Mouse (Mus musculus): ENCODE results near the gene Cmtr2. TPM values are rescaled to one million over a fixed set of nuclear protein-coding genes. Genes with fewer than 3 reads are reported as not detected.

Gene Cmtr2
- total and polyA plus RNA-seq, 2 experiments from 2014 or later = 3.0 to 12.1 TPM

GRCm38 (mm10) chr8:110220936-110221335 is 5.5 kb downstream of the Cmtr2 start:
- Histone ChIP-seq H3K36me3 (replicated peaks; ENCODE audit: control insufficient read depth, insufficient read depth, low read length) (peaks cover 28% of the 10 kb centered on the region), H3K4me1 (ENCODE audit: control insufficient read depth, insufficient read depth) (peaks cover 13% of the 10 kb centered on the region), H3K9ac (replicated peaks; ENCODE audit: low read depth, low read length) (no peak overlapping the region), H3K4me2 (ENCODE audit: low read depth, low read length) (no peak overlapping the region), H3K4me3 (ENCODE audit: low read depth, low read length) (no peak overlapping the region), H3K27me3 (ENCODE audit: control insufficient read depth, insufficient read depth, low read length) (no peaks in the 10 kb centered on the region), H3K27ac (ENCODE audit: low read depth) (no peak overlapping the region), H3K9me3 (replicated peaks; ENCODE audit: control insufficient read depth, low read length) (no peaks in the 10 kb centered on the region)
- no peak for TF ChIP-seq CTCF (IDR thresholded peaks at IDR 0.05; ENCODE audit: low read depth)
- TF ChIP-seq EP300 (IDR thresholded peaks at IDR 0.05; ENCODE audit: low read depth) = no peak
- ATAC-seq (ENCODE audit: insufficient read depth, low read depth) (no peak), DNase-seq (ENCODE audit: low spot score) (no peak)
- 72% methylated on average over 14 of the region's 14 CpGs for WGBS

GRCm38 (mm10) chr8:110230803-110231202 is 15.3 kb downstream of the Cmtr2 start:
- 66% methylated on average over 6 of the region's 6 CpGs for WGBS
- H3K9me3 ChIP-seq (replicated peaks; ENCODE audit: control insufficient read depth, low read length) = no peaks in the 10 kb centered on the region
- H3K27me3 ChIP-seq (ENCODE audit: control insufficient read depth, insufficient read depth, low read length) = no peaks in the 10 kb centered on the region
- ATAC-seq (ENCODE audit: insufficient read depth, low read depth) (no peak), DNase-seq (ENCODE audit: low spot score) (no peak)
- H3K4me2 ChIP-seq (ENCODE audit: low read depth, low read length) = no peak overlapping the region
- H3K36me3 ChIP-seq (replicated peaks; ENCODE audit: control insufficient read depth, insufficient read depth, low read length) = no peaks in the 10 kb centered on the region
- H3K4me1 ChIP-seq (ENCODE audit: control insufficient read depth, insufficient read depth) = no peaks in the 10 kb centered on the region
- no peak overlapping the region for H3K9ac ChIP-seq (replicated peaks; ENCODE audit: low read depth, low read length)
- H3K27ac ChIP-seq (ENCODE audit: low read depth) = no peak overlapping the region
- H3K4me3 ChIP-seq (ENCODE audit: low read depth, low read length) = no peak overlapping the region
- TF ChIP-seq EP300 (IDR thresholded peaks at IDR 0.05; ENCODE audit: low read depth) (no peak), CTCF (IDR thresholded peaks at IDR 0.05; ENCODE audit: low read depth) (no peak)

GRCm38 (mm10) chr8:110242278-110243177 is 27.1 kb downstream of the Cmtr2 start:
- no peak for TF ChIP-seq EP300 (IDR thresholded peaks at IDR 0.05; ENCODE audit: low read depth)
- no peak for TF ChIP-seq CTCF (IDR thresholded peaks at IDR 0.05; ENCODE audit: low read depth)
- 35% methylated on average over 7 of the region's 7 CpGs for WGBS
- DNase-seq (ENCODE audit: low spot score) = no peak

GRCm38 (mm10) chr8:110244566-110244965 is 29.1 kb downstream of the Cmtr2 start:
- no peak overlapping the region for H3K4me2 ChIP-seq (ENCODE audit: low read depth, low read length)
- ATAC-seq (ENCODE audit: insufficient read depth, low read depth) (no peak), DNase-seq (ENCODE audit: low spot score) (no peak)
- no peaks in the 10 kb centered on the region for H3K9me3 ChIP-seq (replicated peaks; ENCODE audit: control insufficient read depth, low read length)
- H3K27me3 ChIP-seq (ENCODE audit: control insufficient read depth, insufficient read depth, low read length) = no peaks in the 10 kb centered on the region
- no peak overlapping the region for H3K9ac ChIP-seq (replicated peaks; ENCODE audit: low read depth, low read length)
- H3K4me1 ChIP-seq (ENCODE audit: control insufficient read depth, insufficient read depth) = no peaks in the 10 kb centered on the region
- H3K27ac ChIP-seq (ENCODE audit: low read depth) = no peak overlapping the region
- no peak for TF ChIP-seq EP300 (IDR thresholded peaks at IDR 0.05; ENCODE audit: low read depth)
- TF ChIP-seq CTCF (IDR thresholded peaks at IDR 0.05; ENCODE audit: low read depth) = no peak
- WGBS = 45% methylated on average over 2 of the region's 2 CpGs
- no peak overlapping the region for H3K4me3 ChIP-seq (ENCODE audit: low read depth, low read length)
- H3K36me3 ChIP-seq (replicated peaks; ENCODE audit: control insufficient read depth, insufficient read depth, low read length) = no peaks in the 10 kb centered on the region

More at GRCm38 (mm10) chr8:110242278-110243177, 27.1 kb downstream of the Cmtr2 start:
- Histone ChIP-seq H3K27me3 (ENCODE audit: control insufficient read depth, insufficient read depth, low read length) (no peaks in the 10 kb centered on the region), H3K9me3 (replicated peaks; ENCODE audit: control insufficient read depth, low read length) (no peaks in the 10 kb centered on the region), H3K27ac (ENCODE audit: low read depth) (no peak overlapping the region), H3K4me1 (ENCODE audit: control insufficient read depth, insufficient read depth) (no peaks in the 10 kb centered on the region), H3K9ac (replicated peaks; ENCODE audit: low read depth, low read length) (no peak overlapping the region), H3K4me2 (ENCODE audit: low read depth, low read length) (no peak overlapping the region), H3K4me3 (ENCODE audit: low read depth, low read length) (no peak overlapping the region), H3K36me3 (replicated peaks; ENCODE audit: control insufficient read depth, insufficient read depth, low read length) (no peaks in the 10 kb centered on the region)
- ATAC-seq (ENCODE audit: insufficient read depth, low read depth) = no peak

GRCm38 (mm10) chr8:110247238-110247637 is 31.8 kb downstream of the Cmtr2 start:
- no peak overlapping the region for H3K9ac ChIP-seq (replicated peaks; ENCODE audit: low read depth, low read length)
- ATAC-seq (ENCODE audit: insufficient read depth, low read depth) = no peak
- no peaks in the 10 kb centered on the region for H3K27me3 ChIP-seq (ENCODE audit: control insufficient read depth, insufficient read depth, low read length)
- TF ChIP-seq EP300 (IDR thresholded peaks at IDR 0.05; ENCODE audit: low read depth) (no peak), CTCF (IDR thresholded peaks at IDR 0.05; ENCODE audit: low read depth) (no peak)
- no peak overlapping the region for H3K4me2 ChIP-seq (ENCODE audit: low read depth, low read length)
- no peaks in the 10 kb centered on the region for H3K4me1 ChIP-seq (ENCODE audit: control insufficient read depth, insufficient read depth)
- DNase-seq (ENCODE audit: low spot score) = no peak
- no peaks in the 10 kb centered on the region for H3K9me3 ChIP-seq (replicated peaks; ENCODE audit: control insufficient read depth, low read length)
- H3K36me3 ChIP-seq (replicated peaks; ENCODE audit: control insufficient read depth, insufficient read depth, low read length) = no peaks in the 10 kb centered on the region
- WGBS = 82% methylated on average over 6 of the region's 6 CpGs
- no peak overlapping the region for H3K27ac ChIP-seq (ENCODE audit: low read depth)
- no peak overlapping the region for H3K4me3 ChIP-seq (ENCODE audit: low read depth, low read length)
